Mouse (Mus musculus) hindbrain, embryonic 13.5 days (tissue): ENCODE measurements at regions not wholly inside any gene's neighbourhood (a gene's known extent, or its start where the extent isn't known, plus 50 kb on each side); places are given as distances from the start of the nearest gene placed in this dataset.

Experiments
- ATAC-seq: fragments of 200-750 bp; cut with Nextera tagmentation; 2 replicates; pipeline ENCODE4 v1.8.0; 2017; ENCODE audit warnings: moderate TSS enrichment; ENCODE audit not compliant: low FRiP score
- H3K27ac ChIP-seq: fragments of 300-500 bp; sonication (generic); 2 replicates; pipeline ENCODE4 v1.5.1; 2015; ENCODE audit warnings: inconsistent platforms, mild to moderate bottlenecking, moderate library complexity
- H3K27me3 ChIP-seq: fragments of 300-500 bp; sonication (generic); 2 replicates; pipeline ENCODE4 v1.6.1; 2015; ENCODE audit warnings: mild to moderate bottlenecking, inconsistent platforms
- H3K36me3 ChIP-seq: fragments of 300-500 bp; sonication (generic); 2 replicates; pipeline ENCODE4 v1.6.1; 2015; ENCODE audit warnings: mild to moderate bottlenecking, inconsistent platforms
- H3K4me1 ChIP-seq: fragments of 300-500 bp; sonication (generic); replicated peaks from 2 replicates; pipeline ENCODE4 v1.6.1; 2015; ENCODE audit warnings: inconsistent platforms
- H3K4me2 ChIP-seq: fragments of 300-500 bp; sonication (generic); 2 replicates; pipeline ENCODE4 v1.6.1; 2015; ENCODE audit warnings: inconsistent platforms, mild to moderate bottlenecking, moderate library complexity
- H3K4me3 ChIP-seq: fragments of 300-500 bp; sonication (generic); 2 replicates; pipeline ENCODE4 v1.5.1; 2015; ENCODE audit warnings: mild to moderate bottlenecking, inconsistent platforms
- H3K9ac ChIP-seq: fragments of 300-500 bp; sonication (generic); 2 replicates; pipeline ENCODE4 v1.6.1; 2015; ENCODE audit warnings: mild to moderate bottlenecking, inconsistent platforms
- H3K9me3 ChIP-seq: fragments of 300-500 bp; sonication (generic); 2 replicates; pipeline ENCODE4 v1.6.1; 2016; ENCODE audit warnings: inconsistent platforms
- WGBS: fragments of 180-500 bp; shearing (Covaris S2); methylation state at CpG from one replicate; pipeline ENCODE4 v1.1.7; 2015; 5-methylcytosine and 5-hydroxymethylcytosine counted together

DNA sequence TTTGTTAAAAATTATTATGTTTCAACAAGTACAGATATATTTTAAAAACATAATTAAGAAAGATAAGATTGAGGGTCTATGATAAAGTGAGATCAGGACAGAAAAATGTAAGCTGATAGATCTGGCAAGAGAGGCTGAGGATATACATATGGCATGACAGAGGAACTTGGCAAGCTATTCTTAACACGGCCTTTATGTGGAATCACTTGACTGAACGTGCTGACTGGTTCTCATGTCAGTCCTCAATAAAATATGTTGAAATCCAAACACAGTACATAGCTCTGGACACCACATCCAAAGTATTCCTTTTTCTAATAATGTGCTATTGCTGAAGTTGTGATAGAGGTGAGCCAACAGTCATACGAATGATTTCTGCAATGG is 931.5 kb downstream of the A830018L16Rik start:
- Histone ChIP-seq H3K9me3 (no peaks in the 10 kb centered on the region), H3K4me1 (no peaks in the 10 kb centered on the region), H3K27me3 (no peaks in the 10 kb centered on the region), H3K4me2 (no peak overlapping the region), H3K36me3 (no peaks in the 10 kb centered on the region), H3K27ac (no peak overlapping the region), H3K4me3 (no peak overlapping the region), H3K9ac (no peak overlapping the region)
- no peak for ATAC-seq
- WGBS = 90% methylated on average over 3 of the region's 3 CpGs

DNA sequence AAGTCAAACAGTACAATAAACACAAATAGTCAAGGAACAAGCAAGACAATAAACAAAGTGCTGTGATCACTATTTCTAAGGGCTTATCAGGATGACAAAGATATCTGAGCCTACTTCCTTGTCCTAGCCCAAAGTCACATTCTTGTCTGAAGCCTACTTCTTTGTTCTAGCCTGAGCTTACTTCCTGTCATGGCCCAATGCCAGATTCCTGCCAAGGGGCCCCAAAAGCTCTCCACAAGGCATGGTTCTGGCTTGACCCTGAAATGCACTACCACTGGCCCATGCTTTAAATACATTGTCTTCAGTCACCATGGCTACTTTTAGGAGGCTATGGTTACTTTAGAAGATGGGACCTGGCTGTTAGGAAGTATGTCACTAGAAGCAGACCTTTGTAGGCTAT is 940.6 kb downstream of the A830018L16Rik start:
- no peak for ATAC-seq
- Histone ChIP-seq H3K9ac (no peak overlapping the region), H3K4me2 (no peak overlapping the region), H3K4me3 (no peak overlapping the region), H3K27me3 (no peaks in the 10 kb centered on the region), H3K36me3 (no peaks in the 10 kb centered on the region), H3K27ac (no peak overlapping the region), H3K9me3 (no peaks in the 10 kb centered on the region), H3K4me1 (no peaks in the 10 kb centered on the region)

DNA sequence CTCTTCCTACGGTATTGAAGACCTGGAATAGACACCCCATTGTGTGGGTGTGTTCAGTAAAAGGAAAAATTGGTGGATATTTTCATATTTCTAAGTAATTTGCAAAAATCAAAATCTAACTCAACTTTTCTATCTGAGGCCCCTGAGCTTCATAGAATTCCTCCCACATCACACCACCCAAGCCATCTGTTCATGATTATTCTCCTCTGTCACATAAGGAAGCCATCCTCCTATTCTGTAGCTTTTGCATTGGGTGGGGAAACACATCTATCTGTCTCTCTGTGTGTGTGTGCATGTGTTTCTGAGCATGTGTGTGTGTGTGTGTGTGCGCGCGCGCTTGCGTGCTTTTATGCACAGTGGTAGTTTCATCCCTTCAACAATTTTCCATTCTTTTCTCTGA is 954.0 kb downstream of the A830018L16Rik start:
- 94% methylated on average over 6 of the region's 6 CpGs for WGBS
- ATAC-seq = no peak
- Histone ChIP-seq H3K9ac (no peak overlapping the region), H3K4me1 (no peaks in the 10 kb centered on the region), H3K36me3 (no peaks in the 10 kb centered on the region), H3K4me3 (no peak overlapping the region), H3K9me3 (0 out of 2 replicates have a peak, but pooled peaks cover 5% of the 10 kb centered on the region), H3K4me2 (no peak overlapping the region), H3K27me3 (no peaks in the 10 kb centered on the region), H3K27ac (no peak overlapping the region)

DNA sequence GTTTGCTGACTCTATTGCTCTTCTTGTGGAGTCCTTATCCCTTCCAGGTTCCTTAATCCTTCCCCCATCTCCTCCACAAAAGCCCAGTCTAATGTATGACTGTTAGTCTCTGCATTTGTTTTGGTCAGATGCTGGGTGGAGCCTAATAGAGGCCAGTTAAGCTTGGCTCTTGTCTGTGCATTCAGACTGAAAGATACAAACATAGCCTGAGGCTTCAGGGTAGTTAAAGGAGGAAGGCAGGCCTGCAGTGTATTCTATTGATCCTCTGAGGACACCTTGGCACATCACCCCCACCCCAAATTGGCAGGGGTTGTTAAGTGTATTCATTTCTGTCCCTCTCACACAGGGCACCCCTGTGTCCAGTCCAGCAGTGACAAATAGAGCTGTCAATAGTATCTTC is 959.1 kb downstream of the A830018L16Rik start:
- no peak overlapping the region for H3K4me3 ChIP-seq
- 0 out of 2 replicates have a peak, but pooled peaks cover 5% of the 10 kb centered on the region for H3K9me3 ChIP-seq
- no peak overlapping the region for H3K9ac ChIP-seq
- no peak for ATAC-seq
- H3K27ac ChIP-seq = no peak overlapping the region
- H3K4me2 ChIP-seq = no peak overlapping the region
- H3K36me3 ChIP-seq = no peaks in the 10 kb centered on the region
- no peaks in the 10 kb centered on the region for H3K27me3 ChIP-seq
- no peaks in the 10 kb centered on the region for H3K4me1 ChIP-seq

DNA sequence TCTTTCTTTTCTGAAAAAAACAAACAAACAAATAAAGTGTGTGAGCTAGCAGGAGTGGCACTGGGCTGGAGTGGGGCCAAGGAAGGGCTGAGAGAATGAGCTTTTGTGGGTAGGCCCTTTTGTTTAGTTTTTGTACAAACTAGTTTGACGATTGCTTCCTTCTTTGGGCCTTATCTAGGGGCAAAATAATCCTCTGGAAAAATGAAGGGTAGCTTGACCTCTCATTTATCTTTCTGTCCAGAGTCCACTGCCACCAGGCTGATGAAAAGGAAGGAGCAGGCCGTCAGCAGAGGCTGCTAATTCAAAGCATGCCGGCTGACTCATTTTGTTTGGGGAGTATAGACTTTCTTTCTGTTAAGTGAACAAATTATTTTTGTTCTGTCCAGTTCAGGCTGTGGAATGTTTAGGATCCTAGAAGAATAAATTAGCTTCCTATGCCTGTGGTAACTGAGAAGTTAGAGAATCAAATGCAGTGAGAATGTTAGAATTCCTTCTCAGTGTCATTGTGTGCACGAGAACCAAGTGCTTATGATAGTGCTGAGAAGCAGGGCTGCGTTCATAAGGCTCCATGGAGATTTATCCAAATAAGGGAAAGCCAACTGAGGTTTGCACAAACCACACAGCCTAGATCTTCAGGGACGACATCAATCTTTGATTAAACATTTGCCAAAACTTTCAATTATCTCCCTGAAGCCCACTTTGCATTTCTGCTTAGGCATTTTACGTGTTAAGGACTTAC is 984.4 kb downstream of the A830018L16Rik start:
- H3K4me1 ChIP-seq = peaks cover 10% of the 10 kb centered on the region; the same call in 1 of the 2 replicates
- H3K4me3 ChIP-seq = no peak overlapping the region
- no peak overlapping the region for H3K9ac ChIP-seq
- H3K27ac ChIP-seq = 0 out of 2 replicates have a peak overlapping the region, but pooled peaks have one; percentile 23
- H3K36me3 ChIP-seq = no peaks in the 10 kb centered on the region
- no peaks in the 10 kb centered on the region for H3K27me3 ChIP-seq
- ATAC-seq = peak; percentile 43; the same call in 1 of the 2 replicates
- no peak overlapping the region for H3K4me2 ChIP-seq
- WGBS = 15% methylated on average over 7 of the region's 7 CpGs
- no peaks in the 10 kb centered on the region for H3K9me3 ChIP-seq

DNA sequence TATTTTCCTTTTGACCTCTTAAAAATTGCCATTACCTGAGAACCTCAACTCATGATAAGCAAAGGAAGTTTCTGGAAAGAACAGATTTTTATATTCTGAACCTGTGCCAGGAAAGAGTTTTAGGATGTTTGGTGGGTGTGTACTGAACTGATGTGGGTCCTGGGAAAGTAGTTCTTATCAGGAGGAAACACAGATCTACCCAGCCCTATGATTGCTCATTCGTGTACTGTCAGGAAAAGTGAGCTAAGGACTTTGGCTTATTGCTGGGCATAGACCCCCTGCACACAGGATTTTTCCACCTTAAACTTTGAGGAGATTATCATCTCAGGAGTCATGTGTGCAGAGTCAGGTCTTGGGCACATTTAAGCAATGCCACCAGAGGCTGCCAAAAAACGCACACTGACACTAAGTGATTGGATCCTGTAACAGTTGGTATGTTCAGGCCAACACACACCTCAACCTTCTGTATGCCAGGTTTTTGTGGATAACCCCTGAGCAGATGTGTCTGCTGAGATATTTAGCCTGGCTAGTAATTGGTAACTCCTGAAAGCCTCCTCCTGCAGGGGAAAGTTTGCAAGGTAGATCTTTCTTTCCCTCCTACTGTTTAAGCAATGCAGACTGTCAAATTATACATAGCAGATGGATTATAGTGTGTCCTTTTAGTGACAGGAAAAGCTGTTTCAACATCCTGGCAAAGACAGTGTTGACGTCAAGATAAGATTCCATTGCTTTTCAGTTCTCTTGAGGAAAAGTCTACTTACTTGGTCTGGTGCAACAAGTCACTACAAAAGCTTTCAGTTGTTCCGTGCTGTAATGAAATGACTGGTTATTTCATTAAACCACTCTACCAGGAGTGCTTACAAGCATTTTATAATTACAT is 991.7 kb downstream of the A830018L16Rik start:
- H3K4me2 ChIP-seq = no peak overlapping the region
- no peak overlapping the region for H3K27ac ChIP-seq
- H3K9me3 ChIP-seq = no peaks in the 10 kb centered on the region
- WGBS = 85% methylated on average over 4 of the region's 4 CpGs
- no peak overlapping the region for H3K9ac ChIP-seq
- no peaks in the 10 kb centered on the region for H3K4me1 ChIP-seq
- H3K36me3 ChIP-seq = no peaks in the 10 kb centered on the region
- no peak overlapping the region for H3K4me3 ChIP-seq
- ATAC-seq = no peak
- H3K27me3 ChIP-seq = 0 out of 2 replicates have a peak, but pooled peaks cover 4% of the 10 kb centered on the region

DNA sequence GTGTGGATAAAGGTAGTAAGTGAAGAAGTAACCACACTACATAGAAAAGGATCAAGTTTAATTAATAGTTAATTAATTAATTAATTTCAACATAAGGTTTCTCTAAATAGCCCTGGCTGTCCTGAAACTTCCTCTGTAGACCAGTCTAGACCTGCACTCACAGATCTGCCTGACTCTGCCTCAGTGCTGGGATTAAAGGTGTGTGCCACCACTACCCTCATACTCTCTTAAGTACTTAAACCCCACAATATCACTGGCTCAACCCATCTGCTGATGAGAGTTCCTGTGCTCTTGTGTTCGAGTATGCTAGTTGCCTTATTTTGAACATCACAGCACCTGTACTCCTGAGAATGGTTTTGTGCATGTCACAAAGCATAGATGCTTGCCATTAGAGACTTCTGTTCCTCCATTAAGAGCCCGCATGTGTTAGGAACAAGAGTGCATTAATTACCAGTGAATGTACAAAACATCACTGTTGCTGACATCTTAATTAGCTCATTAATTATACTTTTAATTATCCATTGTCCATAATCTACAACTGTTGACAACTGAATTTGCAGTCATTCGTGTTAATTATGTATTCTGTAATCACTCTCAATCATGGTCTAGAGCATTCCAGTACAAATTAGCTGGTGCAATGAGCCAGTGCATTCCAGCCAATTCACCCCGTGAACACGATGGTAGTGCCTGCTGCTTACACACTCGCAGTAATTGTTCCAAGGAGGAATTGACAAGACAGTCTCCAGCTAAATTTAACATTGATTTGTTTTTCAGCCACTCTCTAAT is 996.0 kb downstream of the A830018L16Rik start:
- peak; percentile 95 for ATAC-seq
- H3K9ac ChIP-seq = no peak overlapping the region
- WGBS = 38% methylated on average over 6 of the region's 6 CpGs
- no peak overlapping the region for H3K4me2 ChIP-seq
- no peaks in the 10 kb centered on the region for H3K4me1 ChIP-seq
- no peak overlapping the region for H3K4me3 ChIP-seq
- H3K36me3 ChIP-seq = no peaks in the 10 kb centered on the region
- H3K27ac ChIP-seq = peak overlapping the region; percentile 53; the same call in 1 of the 2 replicates
- H3K9me3 ChIP-seq = no peaks in the 10 kb centered on the region
- 0 out of 2 replicates have a peak, but pooled peaks cover 4% of the 10 kb centered on the region for H3K27me3 ChIP-seq

DNA sequence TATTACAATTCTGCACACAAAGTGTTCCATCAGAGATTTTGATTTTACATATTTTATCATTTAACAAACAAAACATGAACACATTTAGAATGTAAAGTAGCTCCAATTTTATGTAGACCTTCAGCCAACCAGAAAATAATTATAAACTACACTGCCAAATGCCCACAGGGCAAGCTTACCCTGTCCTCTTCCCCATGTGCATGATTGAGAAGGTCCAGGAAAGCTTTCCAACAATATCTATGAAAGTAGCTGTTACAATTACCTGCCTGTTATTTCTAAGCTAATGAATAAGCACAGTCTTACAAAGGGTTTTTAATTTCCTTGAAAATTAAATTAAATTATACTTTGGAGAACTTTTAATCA is 996.6 kb downstream of the A830018L16Rik start:
- Histone ChIP-seq H3K4me1 (no peaks in the 10 kb centered on the region), H3K36me3 (no peaks in the 10 kb centered on the region), H3K4me2 (no peak overlapping the region), H3K27ac (no peak overlapping the region), H3K4me3 (no peak overlapping the region), H3K9ac (no peak overlapping the region), H3K9me3 (no peaks in the 10 kb centered on the region), H3K27me3 (0 out of 2 replicates have a peak, but pooled peaks cover 4% of the 10 kb centered on the region)
- ATAC-seq = peak; percentile 54

DNA sequence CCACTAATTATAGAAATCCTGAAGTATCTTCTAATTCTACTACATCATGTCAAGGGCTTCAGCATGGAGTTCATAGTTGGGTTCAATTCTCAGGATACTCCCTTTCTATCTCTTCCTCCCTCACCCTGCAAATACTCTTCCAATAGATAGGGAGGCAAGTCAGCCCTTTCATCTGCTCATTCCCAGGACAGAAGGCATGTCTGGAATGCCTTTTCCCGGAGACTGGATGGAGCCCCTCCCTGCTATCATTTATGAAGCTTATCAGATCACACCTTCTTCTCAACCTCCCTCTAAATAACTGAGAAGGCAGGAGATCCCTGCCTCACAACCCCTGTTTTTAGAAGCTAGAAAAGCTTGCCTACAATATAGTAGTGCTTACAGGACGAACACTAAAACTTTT is 1010.6 kb downstream of the A830018L16Rik start:
- H3K27me3 ChIP-seq = no peaks in the 10 kb centered on the region
- WGBS = 72% methylated on average over 2 of the region's 2 CpGs
- H3K4me3 ChIP-seq = no peak overlapping the region
- H3K27ac ChIP-seq = no peak overlapping the region
- no peak overlapping the region for H3K9ac ChIP-seq
- no peak for ATAC-seq
- H3K4me2 ChIP-seq = no peak overlapping the region
- no peaks in the 10 kb centered on the region for H3K4me1 ChIP-seq
- no peaks in the 10 kb centered on the region for H3K9me3 ChIP-seq
- H3K36me3 ChIP-seq = no peaks in the 10 kb centered on the region

DNA sequence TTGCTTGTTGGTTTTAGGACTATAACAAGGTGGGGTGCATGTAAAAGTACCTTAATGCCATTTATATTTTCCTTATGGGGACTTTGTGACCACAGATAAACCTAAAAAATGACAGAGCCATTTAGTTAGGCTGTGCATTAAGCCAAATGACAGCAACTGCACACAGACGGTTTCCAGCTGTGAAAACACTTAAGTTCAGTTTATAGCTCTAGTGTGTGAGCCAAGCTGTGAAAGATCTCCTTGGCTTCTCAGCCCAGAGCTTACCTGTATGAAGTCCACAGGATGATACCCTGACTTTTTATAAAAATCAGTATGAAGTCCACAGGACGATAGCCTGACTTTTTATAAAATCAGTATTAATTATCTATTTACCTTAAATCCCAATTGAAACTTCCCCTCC is 1024.0 kb downstream of the A830018L16Rik start:
- no peaks in the 10 kb centered on the region for H3K9me3 ChIP-seq
- H3K27ac ChIP-seq = no peak overlapping the region
- H3K9ac ChIP-seq = no peak overlapping the region
- H3K4me1 ChIP-seq = no peaks in the 10 kb centered on the region
- H3K4me2 ChIP-seq = no peak overlapping the region
- WGBS = 79% methylated on average over 2 of the region's 2 CpGs
- H3K36me3 ChIP-seq = no peaks in the 10 kb centered on the region
- ATAC-seq = no peak
- H3K4me3 ChIP-seq = no peak overlapping the region
- no peaks in the 10 kb centered on the region for H3K27me3 ChIP-seq

DNA sequence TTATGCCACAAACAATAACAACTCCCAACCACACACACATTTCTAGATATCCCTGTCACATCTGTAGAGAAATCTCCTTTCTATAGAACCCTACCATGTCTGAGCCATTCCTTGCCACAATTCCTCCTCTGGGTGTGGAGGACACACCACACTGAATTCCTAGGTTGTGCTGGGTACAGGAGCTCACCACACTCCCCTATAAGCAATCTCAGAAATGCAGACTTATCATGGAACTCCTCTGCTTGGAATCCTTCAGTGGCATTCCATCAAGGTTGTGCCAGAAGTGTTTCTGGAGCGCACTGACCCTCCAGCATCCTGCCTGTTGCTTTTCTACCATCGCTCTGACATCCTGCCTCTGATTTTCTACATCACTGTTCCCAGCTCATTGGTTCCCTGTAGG is 1052.3 kb downstream of the A830018L16Rik start:
- Histone ChIP-seq H3K4me2 (no peak overlapping the region), H3K27ac (no peak overlapping the region), H3K9ac (no peak overlapping the region), H3K9me3 (no peaks in the 10 kb centered on the region), H3K4me3 (no peak overlapping the region), H3K4me1 (no peaks in the 10 kb centered on the region), H3K27me3 (no peaks in the 10 kb centered on the region), H3K36me3 (no peaks in the 10 kb centered on the region)
- no peak for ATAC-seq
- 93% methylated on average over 2 of the region's 2 CpGs for WGBS
